Mouse (Mus musculus) embryonic facial prominence, embryonic 11.5 days (tissue): ENCODE data around the gene Galns. TPM values are rescaled to one million over a fixed set of nuclear protein-coding genes. Genes with fewer than 3 reads are reported as not detected.

ENCODE experiments used
- ATAC-seq: fragments of 200-750 bp; cut with Nextera tagmentation; replicated peaks from 2 replicates; pipeline ENCODE4 v1.8.0; 2017; ENCODE audit warnings: low read depth; ENCODE audit not compliant: insufficient number of reproducible peaks, low FRiP score, low TSS enrichment
- DNase-seq: peaks from one replicate; pipeline ENCODE4 v3.0.0-alpha.2; 2015; ENCODE audit warnings: low spot score
- H3K27ac ChIP-seq: fragments of 300-500 bp; sonication (generic); replicated peaks from 2 replicates; pipeline ENCODE4 v1.5.1; 2014; ENCODE audit warnings: mild to moderate bottlenecking, low read depth, low read length, control low read depth
- H3K27me3 ChIP-seq: fragments of 300-500 bp; sonication (generic); 2 replicates; pipeline ENCODE4 v1.6.1; 2014; ENCODE audit warnings: mild to moderate bottlenecking, low read length, moderate library complexity, mixed read lengths; ENCODE audit not compliant: control insufficient read depth, insufficient read depth
- H3K36me3 ChIP-seq: fragments of 300-500 bp; sonication (generic); replicated peaks from 2 replicates; pipeline ENCODE4 v1.6.1; 2014; ENCODE audit warnings: low read depth, mild to moderate bottlenecking, low read length, moderate library complexity, mixed read lengths; ENCODE audit not compliant: control insufficient read depth, insufficient read depth
- H3K4me1 ChIP-seq: fragments of 300-500 bp; sonication (generic); 2 replicates; pipeline ENCODE4 v1.6.1; 2014; ENCODE audit warnings: low read length, mixed read lengths; ENCODE audit not compliant: control insufficient read depth, insufficient read depth
- H3K4me2 ChIP-seq: fragments of 300-500 bp; sonication (generic); 2 replicates; pipeline ENCODE4 v1.6.1; 2014; ENCODE audit warnings: low read depth, mild to moderate bottlenecking, control low read depth, low read length, moderate library complexity
- H3K4me3 ChIP-seq: fragments of 300-500 bp; sonication (generic); 2 replicates; pipeline ENCODE4 v1.5.1; 2014; ENCODE audit warnings: low read depth, low read length, control low read depth
- H3K9ac ChIP-seq: fragments of 300-500 bp; sonication (generic); replicated peaks from 2 replicates; pipeline ENCODE4 v1.6.1; 2014; ENCODE audit warnings: mild to moderate bottlenecking, control low read depth, low read length
- H3K9me3 ChIP-seq: fragments of 300-500 bp; sonication (generic); replicated peaks from 2 replicates; pipeline ENCODE4 v1.6.1; 2016; ENCODE audit warnings: mild to moderate bottlenecking, low read length, inconsistent platforms, mixed read lengths; ENCODE audit not compliant: control insufficient read depth
- WGBS: fragments of 180-500 bp; shearing (Covaris S2); extraction: QIAGEN DNeasy Blood & Tissue Kit; methylation state at CpG from one replicate; pipeline ENCODE4 v1.1.7; 2014; 5-methylcytosine and 5-hydroxymethylcytosine counted together
- polyA plus RNA-seq: library from polyadenylated mRNA; unstranded; fragments of >200 nt; fragmentation: Nextera tagmentation; extraction: Ambion mirVana; gene quantifications from 2 replicates; pipeline ENCODE4 v1.2.1, GENCODE M21; 2014

The Galns gene
- polyA plus RNA-seq, 1 experiment from 2014 or later: 4.3 TPM

GRCm38 (mm10) chr8:122580926-122581325 is 30.3 kb downstream of the Galns start:
- peak; percentile 39 for DNase-seq
- Histone ChIP-seq H3K27ac (no peak overlapping the region), H3K27me3 (no peaks in the 10 kb centered on the region), H3K9me3 (no peaks in the 10 kb centered on the region), H3K9ac (no peak overlapping the region), H3K4me2 (no peak overlapping the region), H3K36me3 (no peaks in the 10 kb centered on the region), H3K4me3 (no peak overlapping the region), H3K4me1 (peaks cover 9% of the 10 kb centered on the region; the same call in 1 of the 2 replicates)
- WGBS: 64% methylated on average over 13 of the region's 15 CpGs
- ATAC-seq: no peak

- ATAC-seq (no peak), DNase-seq (peak; percentile 59)
- peaks cover 9% of the 10 kb centered on the region for H3K4me1 ChIP-seq
- peak overlapping the region; percentile 8; the same call in 1 of the 2 replicates for H3K9ac ChIP-seq
- no peak overlapping the region for H3K4me3 ChIP-seq
- no peak overlapping the region for H3K4me2 ChIP-seq
- no peaks in the 10 kb centered on the region for H3K36me3 ChIP-seq
- H3K27me3 ChIP-seq: no peaks in the 10 kb centered on the region
- WGBS: 25% methylated on average over 7 of the region's 7 CpGs
- no peak overlapping the region for H3K27ac ChIP-seq
- H3K9me3 ChIP-seq: no peaks in the 10 kb centered on the region
Observed at GRCm38 (mm10) chr8:122579196-122579595, 32.1 kb downstream of the Galns start.

GRCm38 (mm10) chr8:122577116-122577515 is 34.1 kb downstream of the Galns start:
- no peak for DNase-seq
- H3K36me3 ChIP-seq: peaks cover 4% of the 10 kb centered on the region; the same call in 1 of the 2 replicates
- H3K27ac ChIP-seq: peak overlapping the region; percentile 59; the same call in 1 of the 2 replicates
- H3K4me2 ChIP-seq: peak overlapping the region; percentile 21
- no peaks in the 10 kb centered on the region for H3K27me3 ChIP-seq
- peaks cover 9% of the 10 kb centered on the region for H3K4me1 ChIP-seq
- H3K9ac ChIP-seq: peak overlapping the region; percentile 46
- no peaks in the 10 kb centered on the region for H3K9me3 ChIP-seq
- WGBS: 46% methylated on average over 10 of the region's 10 CpGs
- ATAC-seq: peak; percentile 5; the same call in 1 of the 2 replicates
- peak overlapping the region; percentile 10; the same call in 1 of the 2 replicates for H3K4me3 ChIP-seq

- Histone ChIP-seq H3K4me1 (peaks cover 9% of the 10 kb centered on the region), H3K9me3 (no peaks in the 10 kb centered on the region), H3K27ac (peak within 1 kb of the TSS; percentile 59), H3K36me3 (peaks cover 8% of the 10 kb centered on the region), H3K9ac (peak within 1 kb of the TSS; percentile 87), H3K4me2 (peak within 1 kb of the TSS; percentile 84), H3K4me3 (peak within 1 kb of the TSS; percentile 67), H3K27me3 (no peaks in the 10 kb centered on the region)
- WGBS: under 1% methylated on average over 39 of the region's 39 CpGs
- DNase-seq: peak; percentile 97
- ATAC-seq: peak; percentile 79
Observed at GRCm38 (mm10) chr8:122576648-122577022, 34.6 kb downstream of the Galns start, which contains the start of gene Aprt. Gene Aprt (minus strand): TSS chr8:122576909.

DNA sequence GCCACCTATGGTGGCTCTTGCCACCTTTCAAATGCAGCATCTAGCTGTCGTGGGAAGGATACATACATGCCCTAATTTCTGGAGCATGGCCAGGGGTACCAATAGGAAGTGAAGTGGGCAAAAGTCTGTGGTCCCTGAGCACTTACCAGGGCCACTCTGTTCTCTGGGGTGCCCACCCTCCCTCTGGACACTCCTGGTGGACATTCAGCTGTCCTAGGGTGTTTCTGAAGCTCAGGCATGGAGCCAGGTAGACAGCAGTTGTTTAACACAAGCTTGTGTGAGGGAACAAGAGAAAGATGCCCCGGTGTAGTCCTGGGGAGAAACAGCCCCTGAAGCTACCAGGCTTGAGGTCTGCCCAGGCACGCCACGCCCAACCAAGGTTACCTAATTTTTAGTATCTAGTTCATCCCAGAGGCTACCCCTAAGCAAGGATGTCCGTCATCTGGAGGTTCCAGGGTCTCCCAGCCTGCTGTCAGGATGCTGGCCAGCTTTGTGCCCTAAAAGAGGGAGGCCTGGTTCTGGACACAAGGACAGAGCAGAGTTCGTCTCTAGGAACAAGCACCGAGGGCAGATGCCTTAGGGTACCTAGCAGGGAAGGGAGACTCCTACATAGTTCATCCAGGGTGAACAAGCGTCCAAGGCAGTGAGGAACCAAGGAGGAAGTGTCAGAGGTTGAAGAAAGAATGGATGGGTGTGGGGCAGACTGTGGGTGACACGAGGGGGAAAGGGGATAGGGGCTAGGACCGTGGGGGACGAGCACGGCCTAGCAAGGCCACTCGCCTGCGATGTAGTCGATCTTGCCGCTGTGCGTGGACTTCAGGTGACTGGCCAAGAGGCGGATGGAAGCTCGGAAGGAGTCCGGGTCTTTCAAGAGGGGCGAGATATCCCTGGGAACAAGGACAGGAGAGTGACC is 35.3 kb downstream of the Galns start:
- H3K36me3 ChIP-seq: peaks cover 13% of the 10 kb centered on the region
- DNase-seq (no peak), ATAC-seq (peak; percentile 15; the same call in 1 of the 2 replicates)
- peak overlapping the region; percentile 87 for H3K9ac ChIP-seq
- H3K4me2 ChIP-seq: peak overlapping the region; percentile 84
- H3K4me1 ChIP-seq: peaks cover 9% of the 10 kb centered on the region
- peak overlapping the region; percentile 67 for H3K4me3 ChIP-seq
- no peaks in the 10 kb centered on the region for H3K27me3 ChIP-seq
- H3K27ac ChIP-seq: peak overlapping the region; percentile 35; the same call in 1 of the 2 replicates
- WGBS: 16% methylated on average over 21 of the region's 21 CpGs
- no peaks in the 10 kb centered on the region for H3K9me3 ChIP-seq

GRCm38 (mm10) chr8:122575286-122575685 is 36.0 kb downstream of the Galns start:
- Histone ChIP-seq H3K4me3 (no peak overlapping the region), H3K36me3 (peaks cover 13% of the 10 kb centered on the region), H3K27me3 (no peaks in the 10 kb centered on the region), H3K4me1 (peaks cover 9% of the 10 kb centered on the region), H3K9ac (no peak overlapping the region), H3K4me2 (peak overlapping the region; percentile 84; the same call in 1 of the 2 replicates), H3K27ac (no peak overlapping the region), H3K9me3 (no peaks in the 10 kb centered on the region)
- WGBS: 76% methylated on average over 8 of the region's 8 CpGs
- ATAC-seq: no peak
- no peak for DNase-seq

DNA sequence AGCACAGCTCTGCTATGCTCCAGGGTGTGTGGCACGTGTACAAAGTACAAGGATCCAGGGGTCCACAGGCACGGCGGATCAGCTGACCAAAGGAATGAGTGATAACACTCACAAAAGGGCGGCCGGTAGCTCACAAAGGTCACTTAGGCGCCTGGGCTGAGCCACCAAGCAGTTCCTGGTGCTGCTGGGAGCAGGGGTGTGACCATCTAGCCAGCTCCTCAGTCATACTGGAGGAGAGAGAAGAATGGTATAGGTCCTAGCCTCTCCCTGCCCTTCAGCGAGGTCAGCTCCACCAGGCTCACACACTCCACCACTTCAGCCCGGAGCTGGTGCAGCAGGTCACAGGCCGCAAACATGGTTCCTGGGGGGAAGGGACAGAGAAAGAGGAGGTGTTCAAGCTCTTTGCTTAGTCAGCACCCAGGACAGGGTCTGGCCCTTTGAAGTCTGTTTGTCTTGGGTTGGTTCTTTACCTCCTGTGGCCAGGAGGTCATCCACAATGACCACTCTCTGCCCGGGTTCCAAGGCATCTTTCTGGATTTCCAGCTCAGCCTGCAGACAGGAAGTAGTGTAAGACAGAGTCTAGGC is 36.5 kb downstream of the Galns start:
- Histone ChIP-seq H3K4me3 (no peak overlapping the region), H3K4me2 (no peak overlapping the region), H3K36me3 (peaks cover 17% of the 10 kb centered on the region), H3K9ac (no peak overlapping the region), H3K27me3 (no peaks in the 10 kb centered on the region), H3K9me3 (no peaks in the 10 kb centered on the region), H3K27ac (0 out of 2 replicates have a peak overlapping the region, but pooled peaks have one; percentile 24), H3K4me1 (peaks cover 9% of the 10 kb centered on the region)
- DNase-seq (no peak), ATAC-seq (no peak)
- 53% methylated on average over 10 of the region's 10 CpGs for WGBS
